Mouse (Mus musculus) B cell, adult 62 days (primary cell): ENCODE measurements around the gene Ccdc17. TPM values are rescaled to one million over a fixed set of nuclear protein-coding genes. Genes with fewer than 3 reads are reported as not detected.

ENCODE experiments used
- total RNA-seq: library from RNA; stranded (reverse); gene quantifications from 4 replicates; pipeline ENCODE4 v1.2.4, GENCODE M21; 2023

Gene Ccdc17
- 17.6 to 22.3 TPM (median 18.6 TPM) in 4 replicates for total RNA-seq

DNA sequence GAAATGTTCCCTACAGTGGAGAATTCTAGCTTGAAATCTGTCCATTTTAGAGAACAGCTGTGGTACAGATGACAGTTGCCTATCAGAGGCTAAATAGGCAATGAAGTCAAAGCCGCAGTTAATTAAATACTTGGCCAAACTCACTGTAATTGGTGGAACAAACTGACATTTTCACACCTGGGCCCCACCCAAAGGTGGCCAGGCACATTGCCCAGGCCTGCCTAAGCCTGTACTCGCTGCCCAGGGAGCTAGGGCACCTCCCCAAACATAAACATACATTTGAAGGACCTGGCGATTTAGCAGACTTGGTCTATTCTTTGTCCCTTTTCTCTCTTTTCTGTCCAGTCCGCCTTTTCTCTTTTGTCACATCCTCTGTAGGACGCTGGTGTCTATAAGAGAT is at the start of gene Ccdc17:
Gene Ccdc17 (plus strand): TSS at position 276 of the 400 bp plus-strand sequence.

DNA sequence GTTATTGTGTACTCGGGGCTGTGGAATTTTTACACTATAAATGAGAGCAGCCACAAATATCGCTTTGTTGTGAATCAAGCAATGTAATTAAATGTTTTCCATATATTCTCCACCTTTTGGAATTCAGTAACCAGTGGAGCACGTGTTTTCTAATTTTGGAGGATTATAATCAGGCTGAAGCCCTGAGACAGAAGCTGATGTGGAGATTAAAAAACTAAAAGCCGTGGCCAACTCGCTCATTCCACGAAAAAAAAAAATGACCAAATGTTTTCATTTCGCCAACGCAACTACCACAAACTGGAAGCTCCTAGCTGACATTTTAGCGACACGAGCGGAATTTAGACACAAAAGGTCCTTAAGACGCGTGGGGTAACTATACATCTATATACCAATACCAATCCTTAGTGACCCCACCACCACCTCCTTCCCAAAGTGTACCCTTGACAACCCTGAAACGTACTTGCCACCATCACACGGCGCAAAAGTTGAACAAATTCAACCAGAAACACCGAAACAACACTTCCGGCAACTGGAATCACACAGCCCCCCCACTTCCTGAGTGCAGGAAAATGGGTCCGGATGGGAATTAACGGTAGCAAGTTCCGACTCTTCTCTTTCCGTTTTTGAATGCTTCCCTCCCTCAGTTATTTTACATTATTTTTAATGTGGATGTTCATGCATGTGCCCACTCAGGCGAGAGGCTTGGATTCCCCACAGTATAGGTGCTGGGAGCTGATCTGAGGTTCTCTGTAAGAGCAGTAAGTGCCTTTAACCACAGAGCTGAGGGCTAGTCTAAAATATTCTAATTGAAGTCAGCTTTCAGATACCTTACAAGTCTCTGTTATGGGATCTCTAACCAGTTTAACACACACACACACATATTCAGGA is 40.8 kb upstream of the Ccdc17 start, which contains the start of gene Tmem69:
Gene Tmem69 (minus strand): TSS at position 524 of the 888 bp plus-strand sequence.

DNA sequence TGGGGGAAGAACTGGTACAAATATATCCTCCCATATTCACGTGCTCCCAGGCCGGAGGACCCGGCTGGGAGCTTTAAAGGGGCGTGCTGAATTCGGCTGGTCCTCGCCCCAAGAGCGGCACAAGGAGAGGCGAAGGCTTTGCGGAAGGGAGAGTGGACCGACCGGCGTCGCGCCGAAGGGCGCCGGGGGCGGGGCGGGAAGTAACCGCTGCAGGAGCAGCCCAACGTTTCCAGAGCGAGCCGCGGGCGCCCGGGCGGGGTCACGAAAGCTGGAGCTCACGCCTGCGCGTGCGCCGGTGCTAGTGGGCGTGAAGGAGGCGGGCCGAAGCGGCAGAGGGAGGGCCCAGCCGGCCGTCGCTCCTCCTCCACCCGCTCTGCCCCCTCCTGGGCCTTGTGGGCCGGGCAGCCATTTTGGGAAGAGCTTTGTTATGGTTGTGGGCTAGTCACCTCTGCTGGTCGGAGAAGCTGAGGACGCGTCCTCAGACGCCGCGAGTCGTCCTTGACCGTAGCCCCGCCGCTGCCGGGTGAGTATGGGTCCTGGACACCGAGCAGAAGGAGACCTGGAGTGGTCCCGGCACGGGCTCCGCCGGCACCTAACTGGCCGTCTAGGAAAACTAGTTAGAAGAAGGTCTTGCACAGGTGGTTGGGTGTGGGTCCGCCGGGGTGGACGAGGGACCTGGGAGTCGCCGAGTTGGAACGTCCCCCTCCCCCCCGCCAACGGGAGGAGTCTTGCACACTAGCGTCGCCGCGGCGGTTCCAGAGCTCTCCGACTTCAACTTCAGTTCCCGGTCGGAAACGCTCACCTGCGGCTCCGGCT is 38.9 kb upstream of the Ccdc17 start, which contains the start of gene Gpbp1l1:
Gene Gpbp1l1 (plus strand): TSS at position 353 of the 816 bp plus-strand sequence.

DNA sequence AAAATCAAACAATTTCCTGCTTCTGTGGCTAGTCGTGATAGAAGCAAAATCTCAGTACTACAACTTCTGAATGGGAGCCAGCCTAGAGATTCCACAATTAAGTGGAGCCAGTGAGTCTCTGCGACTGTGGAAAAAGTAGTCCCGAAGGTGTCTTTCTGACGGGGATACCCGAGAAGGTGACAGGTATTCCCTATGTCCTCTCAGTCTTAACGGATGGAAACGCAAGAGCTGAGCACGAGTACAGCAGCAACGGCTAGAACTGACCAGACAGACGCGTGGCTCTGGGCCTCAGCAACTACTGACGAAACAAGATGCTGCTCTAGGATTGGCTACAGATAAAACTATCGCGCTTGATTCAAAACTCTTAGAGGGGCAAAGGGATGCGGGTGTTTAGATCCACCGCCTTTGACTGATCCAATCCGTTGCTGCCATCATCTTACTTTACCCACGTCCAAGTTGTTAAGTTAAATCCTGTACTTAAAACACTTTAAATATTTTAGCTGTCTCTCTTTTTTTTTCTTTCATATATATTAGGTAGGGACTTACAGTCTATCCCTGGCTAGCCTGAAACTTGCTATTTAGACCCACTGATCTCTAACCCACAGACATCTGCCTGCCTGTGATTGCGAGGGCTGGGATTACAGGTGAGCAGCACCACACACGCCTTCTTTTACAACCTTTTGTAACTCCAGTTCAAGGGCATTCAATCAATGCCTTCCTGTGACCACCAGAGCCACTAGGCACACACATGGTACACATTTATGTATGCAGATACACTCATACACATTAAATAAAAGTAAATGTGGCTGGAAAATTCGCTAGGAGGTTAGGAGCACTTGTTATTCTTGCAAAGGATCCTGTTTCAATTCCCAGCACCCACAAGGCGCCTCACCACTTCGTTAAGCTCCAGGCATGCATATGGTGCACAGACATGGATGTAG is 31.5 kb downstream of the Ccdc17 start, which contains the start of gene Nasp:
Gene Nasp (minus strand): TSS at position 220 of the 941 bp plus-strand sequence.

Other genes with a start within 250 kb of the Ccdc17 start
- gene Mast2, start 132.5 kb upstream of the Ccdc17 start, total RNA-seq = 32.6 to 36.2 TPM (median 34.6 TPM) in 4 replicates
- 12.5 to 15.4 TPM (median 14.5 TPM) in 4 replicates for gene Ipp, start 89.1 kb upstream of the Ccdc17 start, total RNA-seq
- gene Tmem69, start 40.7 kb upstream of the Ccdc17 start, total RNA-seq = 10.7 to 11.1 TPM (median 10.9 TPM) in 4 replicates
- 83.2 to 97.4 TPM (median 87.2 TPM) in 4 replicates for gene Gpbp1l1, start 39.0 kb upstream of the Ccdc17 start, total RNA-seq
- 64.6 to 72.9 TPM (median 68.7 TPM) in 4 replicates for gene Nasp, start 31.3 kb downstream of the Ccdc17 start, total RNA-seq
- 168 to 183 TPM (median 175 TPM) in 4 replicates for gene Akr1a1, start 55.0 kb downstream of the Ccdc17 start, total RNA-seq
- 156 to 175 TPM (median 166 TPM) in 4 replicates for gene Prdx1, start 88.9 kb downstream of the Ccdc17 start, total RNA-seq
- 3.4 to 7.5 TPM (median 5.3 TPM) in 4 replicates for gene Mmachc, start 111.8 kb downstream of the Ccdc17 start, total RNA-seq
- gene Ccdc163, start 111.9 kb downstream of the Ccdc17 start, total RNA-seq = 16.2 to 32.2 TPM (median 20.9 TPM) in 4 replicates
- 10.7 to 12.8 TPM (median 12.6 TPM) in 4 replicates for gene Tesk2, start 124.3 kb downstream of the Ccdc17 start, total RNA-seq
- 44.6 to 53.4 TPM (median 47.2 TPM) in 4 replicates for gene Toe1, start 211.0 kb downstream of the Ccdc17 start, total RNA-seq
- gene Mutyh, start 211.1 kb downstream of the Ccdc17 start, total RNA-seq = 17.0 to 26.9 TPM (median 20.9 TPM) in 4 replicates
- gene Hpdl, start 225.1 kb downstream of the Ccdc17 start, total RNA-seq = not detected in 4 replicates